In the genomic region with DNA sequence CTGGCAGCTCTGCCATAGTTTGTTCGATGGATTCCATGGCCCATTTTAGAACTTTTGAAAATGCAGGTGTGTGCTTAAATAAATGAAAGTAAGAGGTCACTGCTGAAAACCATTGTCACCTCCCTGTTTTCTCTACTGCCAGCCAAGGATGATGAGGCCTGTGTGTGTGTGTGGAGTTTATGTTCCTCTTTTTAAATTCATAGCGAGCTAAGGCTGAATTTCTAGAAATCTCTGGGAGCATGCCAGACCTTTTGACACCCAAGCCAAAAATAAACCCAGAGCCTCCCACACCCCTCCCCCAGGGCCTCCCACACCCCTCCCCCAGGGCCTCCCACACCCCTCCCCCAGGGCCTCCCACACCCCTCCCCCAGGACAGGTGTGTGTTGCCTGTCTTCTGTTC, we compare ENCODE assay signal across 25 mouse cellular contexts. TPM values are rescaled to one million over a fixed set of nuclear protein-coding genes. Genes with fewer than 3 reads are reported as not detected.
DNase-seq lines count a peak whose midpoint lies in the region; ATAC-seq and TF ChIP-seq lines count a peak whose summit lies in the region.
"Had no signal": no experiment of that assay in that cellular context is flagged by ENCODE, and none has a peak within 500 bp of the region (broad histone marks: within the 10 kb centered on the region; RNA-seq: fewer than 3 reads in every experiment).

No protein-coding gene starts in this region.

- H3K27me3 ChIP-seq in midbrain, embryonic 11.5 days (ENCODE audit: control insufficient read depth, insufficient read depth, low read length) = no peaks in the 10 kb centered on the region
- H3K27me3 ChIP-seq in midbrain, embryonic 13.5 days = no peaks in the 10 kb centered on the region
- no peaks in the 10 kb centered on the region for H3K27me3 ChIP-seq in MEL (ENCODE audit: control insufficient read depth in 1 of 2, insufficient read depth in 2 of 2, low read length in 2 of 2)
- H3K27me3 ChIP-seq in forebrain, embryonic 10.5 days (ENCODE audit: poor library complexity, severe bottlenecking) = no peaks in the 10 kb centered on the region
- H3K27me3 ChIP-seq: CH12.LX, Patski had no signal

- no peak for ATAC-seq in midbrain, embryonic 11.5 days (ENCODE audit: low FRiP score)
- no peak for ATAC-seq in midbrain, embryonic 13.5 days
- ATAC-seq: activated CD4-positive, CD25-positive, alpha-beta regulatory T cell, adult 4 months; CD4-positive, CD25-positive, alpha-beta regulatory T cell, adult 4 months; Patski had no signal

- peak; percentile 28 for DNase-seq in midbrain, embryonic 11.5 days (ENCODE audit: low spot score, missing footprints)
- DNase-seq in 416B (ENCODE audit: low read depth) (peak; percentile 9), MEL (ENCODE audit: low read depth, low spot score) (peak; percentile 51)
- DNase-seq in forebrain, embryonic 10.5 days (ENCODE audit: extremely low spot score, low spot score) = no peak
- DNase-seq in layer of hippocampus, postnatal 36 days = no peak
- DNase-seq: adrenal gland, adult 2 months; adrenal gland, adult 8-10 months; adrenal gland, postnatal 10 days; adrenal gland, postnatal 14 days; adrenal gland, postnatal 25 days; adrenal gland, postnatal 36 days; B cell, adult 2 months; cerebellum, adult 11 months; cerebellum, adult 11-12 months; cerebellum, adult 18-20 months; cerebellum, adult 2 months; cerebellum, adult 8-10 months had no signal

- H3K36me3 ChIP-seq in midbrain, embryonic 11.5 days (ENCODE audit: control insufficient read depth, insufficient read depth, low read length) = no peaks in the 10 kb centered on the region
- H3K36me3 ChIP-seq in midbrain, embryonic 13.5 days = peaks cover 43% of the 10 kb centered on the region
- H3K36me3 ChIP-seq in MEL (ENCODE audit: control insufficient read depth in 1 of 2, insufficient read depth in 2 of 2, low read length in 2 of 2) = peaks cover 6 to 8% of the 10 kb centered on the region in 2 experiments; a peak in 3 of 4 replicates
- peaks cover 60% of the 10 kb centered on the region for H3K36me3 ChIP-seq in forebrain, embryonic 10.5 days (replicated peaks)

- H3K4me2 ChIP-seq in midbrain, embryonic 11.5 days = no peak overlapping the region
- H3K4me2 ChIP-seq in midbrain, embryonic 13.5 days (replicated peaks) = no peak overlapping the region

- peaks cover 11% of the 10 kb centered on the region; the same call in 1 of the 2 replicates for H3K4me1 ChIP-seq in midbrain, embryonic 11.5 days (ENCODE audit: control insufficient read depth, insufficient read depth, low read length)
- peaks cover 24% of the 10 kb centered on the region for H3K4me1 ChIP-seq in midbrain, embryonic 13.5 days (replicated peaks)
- H3K4me1 ChIP-seq in MEL (ENCODE audit: control insufficient read depth in 1 of 2, insufficient read depth in 2 of 2, low read length in 2 of 2) = peaks cover 0 to 5% of the 10 kb centered on the region in 2 experiments; a peak in 1 of 4 replicates
- peaks cover 39% of the 10 kb centered on the region for H3K4me1 ChIP-seq in forebrain, embryonic 10.5 days

- TF ChIP-seq POLR2A in MEL (IDR thresholded peaks at IDR 0.05; ENCODE audit: control insufficient read depth in 1 of 2, insufficient read depth in 1 of 2, low read depth in 1 of 2, low read length in 2 of 2, poor library complexity in 1 of 2) = no peak

- TF ChIP-seq CTCF in MEL (IDR thresholded peaks at IDR 0.05 in 2 of 3, conservative IDR thresholded peaks at IDR 0.05 in 1 of 3; ENCODE audit: control insufficient read depth in 1 of 3, insufficient read depth in 1 of 3, low read depth in 2 of 3, low read length in 3 of 3, poor library complexity in 1 of 3, severe bottlenecking in 1 of 3) = no peak

- 95% methylated on average over 2 of the region's 2 CpGs for WGBS in midbrain, embryonic 11.5 days
- WGBS in midbrain, embryonic 13.5 days = 98% methylated on average over 2 of the region's 2 CpGs
- 92% methylated on average over 2 of the region's 2 CpGs for WGBS in forebrain, embryonic 10.5 days

- no peak overlapping the region for H3K4me3 ChIP-seq in midbrain, embryonic 11.5 days (ENCODE audit: low read depth, low read length)
- H3K4me3 ChIP-seq in midbrain, embryonic 13.5 days (replicated peaks) = no peak overlapping the region
- no peak overlapping the region for H3K4me3 ChIP-seq in MEL (ENCODE audit: control insufficient read depth in 1 of 2, insufficient read depth in 1 of 2, low read depth in 2 of 2, low read length in 2 of 2)
- no peak overlapping the region for H3K4me3 ChIP-seq in forebrain, embryonic 10.5 days

- no peak for TF ChIP-seq RAD21 in MEL (IDR thresholded peaks at IDR 0.05; ENCODE audit: low read depth, low read length)

- H3K27ac ChIP-seq in midbrain, embryonic 11.5 days (ENCODE audit: low read depth, low read length) = no peak overlapping the region
- H3K27ac ChIP-seq in midbrain, embryonic 13.5 days = no peak overlapping the region
- H3K27ac ChIP-seq in MEL (ENCODE audit: control insufficient read depth, low read depth, low read length) = no peak overlapping the region
- H3K27ac ChIP-seq in forebrain, embryonic 10.5 days = no peak overlapping the region

- H3K9ac ChIP-seq in midbrain, embryonic 11.5 days (ENCODE audit: low read length) = no peak overlapping the region
- H3K9ac ChIP-seq in midbrain, embryonic 13.5 days (replicated peaks) = no peak overlapping the region
- no peak overlapping the region for H3K9ac ChIP-seq in MEL (ENCODE audit: control insufficient read depth, low read depth, low read length, poor library complexity, severe bottlenecking)

- TF ChIP-seq EP300 in MEL (IDR thresholded peaks at IDR 0.05; ENCODE audit: low read depth in 1 of 2, low read length in 2 of 2) = no peak

- H3K79me2 ChIP-seq in MEL (ENCODE audit: control insufficient read depth, insufficient read depth, low read length, poor library complexity) = peaks cover 11% of the 10 kb centered on the region; the same call in 1 of the 2 replicates

- no peaks in the 10 kb centered on the region for H3K9me3 ChIP-seq in midbrain, embryonic 11.5 days (ENCODE audit: control insufficient read depth, low read length)
- no peaks in the 10 kb centered on the region for H3K9me3 ChIP-seq in midbrain, embryonic 13.5 days
- no peaks in the 10 kb centered on the region for H3K9me3 ChIP-seq in MEL (replicated peaks; ENCODE audit: insufficient read depth, low read length)
- no peaks in the 10 kb centered on the region for H3K9me3 ChIP-seq in forebrain, embryonic 10.5 days
- H3K9me3 ChIP-seq: G1E had no signal

TF ChIP-seq in MEL, 35 proteins besides CTCF, POLR2A, EP300 and RAD21:
- TF ChIP-seq MEF2A (IDR thresholded peaks at IDR 0.05; ENCODE audit: extremely low read depth, insufficient replicate concordance, low read depth, low read length, poor library complexity, severe bottlenecking) (peak; percentile 67; the same call in 1 of the 2 replicates), GABPA (IDR thresholded peaks at IDR 0.05; ENCODE audit: low read depth, low read length) (no peak)
TF ChIP-seq in MEL: peak in this region for 1.

RNA-seq across cellular contexts. Expression of gene Aagab, which starts 15.5 kb away (rescaled TPM):
- polyA plus RNA-seq in midbrain, embryonic 11.5 days (2014; fragmentation: Nextera tagmentation; extraction: Ambion mirVana) = 57.5 and 57.7 TPM in 2 replicates
- 60.0 and 65.9 TPM in 2 replicates for polyA plus RNA-seq in midbrain, embryonic 13.5 days (2015; fragmentation: Nextera tagmentation; extraction: Ambion mirVana)
- total RNA-seq in MEL (2012; rRNA removed) = 15.1 and 16.1 TPM in 2 replicates
- 10 to 100 TPM in 1 of 2 experiments, not detected in 1; 27.4 TPM for polyA plus RNA-seq in MEL (2012; ENCODE audit: insufficient read depth in 1 of 2, insufficient read length in 2 of 2, low read depth in 1 of 2, low replicate concordance in 2 of 2, missing spikeins in 1 of 2)
- 53.9 and 54.5 TPM in 2 replicates for polyA plus RNA-seq in forebrain, embryonic 10.5 days (2016; fragmentation: Nextera tagmentation; extraction: Ambion mirVana)
- total RNA-seq in layer of hippocampus, postnatal 36 days (2021) = 10 to 100 TPM; 60.8 to 65.4 TPM

RNA-seq across cellular contexts. Expression of gene Iqch, which starts 15.7 kb away (rescaled TPM):
- polyA plus RNA-seq in midbrain, embryonic 11.5 days (2014; fragmentation: Nextera tagmentation; extraction: Ambion mirVana) = 0.10 TPM in 1 of 2 replicates, not detected in the other
- polyA plus RNA-seq in midbrain, embryonic 13.5 days (2015; fragmentation: Nextera tagmentation; extraction: Ambion mirVana) = 0.15 TPM in 1 of 2 replicates, not detected in the other
- total RNA-seq in MEL (2012; rRNA removed) = not detected in 2 replicates
- not detected for polyA plus RNA-seq in MEL (2012; ENCODE audit: insufficient read depth in 1 of 2, insufficient read length in 2 of 2, low read depth in 1 of 2, low replicate concordance in 2 of 2, missing spikeins in 1 of 2)
- 0.04 and 0.14 TPM in 2 replicates for polyA plus RNA-seq in forebrain, embryonic 10.5 days (2016; fragmentation: Nextera tagmentation; extraction: Ambion mirVana)
- under 1 TPM in 1 of 2 experiments, not detected in 1; 0.15 TPM for total RNA-seq in layer of hippocampus, postnatal 36 days (2021)
- total RNA-seq: adrenal gland, adult 18-20 months; adrenal gland, postnatal 36 days had no signal
- polyA plus RNA-seq: activated CD4-positive, CD25-positive, alpha-beta regulatory T cell, adult 4 months; adrenal gland, adult 2 months; C2C12; cerebellum, adult 2 months; G1E had no signal

Comparison
In these comparisons a context has a peak if more than half of its experiments do, and no peak if none do; other contexts are left out.
1. DNase-seq: peak in midbrain, embryonic 11.5 days (single experiment), 416B (single experiment) and MEL (single experiment); none in forebrain, embryonic 10.5 days (single experiment) and layer of hippocampus, postnatal 36 days (0 of 2).